Comparison of ENCODE assay signal across 8 mouse cellular contexts in the genomic region with DNA sequence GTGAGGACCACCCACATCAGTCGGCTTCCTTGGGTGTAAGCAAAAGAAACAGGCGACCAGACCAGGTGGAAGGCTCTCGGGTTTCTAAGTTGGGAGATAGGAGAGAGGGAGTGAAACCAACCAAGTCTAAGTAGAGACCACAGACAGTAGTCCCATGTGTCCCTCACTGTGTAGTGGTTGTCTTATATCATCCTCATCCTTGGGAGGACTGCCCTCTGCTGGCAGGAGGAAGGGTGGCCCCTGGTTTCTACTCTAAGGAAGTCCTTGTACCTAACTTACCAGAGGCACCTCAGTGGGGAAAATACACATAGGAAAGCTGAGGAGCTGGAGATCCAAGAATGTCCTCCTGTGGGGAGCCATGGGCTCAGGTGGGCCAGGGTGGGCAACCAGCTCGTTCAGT. TPM values are rescaled to one million over a fixed set of nuclear protein-coding genes. Genes with fewer than 3 reads are reported as not detected.
DNase-seq lines count a peak whose midpoint lies in the region; ATAC-seq and TF ChIP-seq lines count a peak whose summit lies in the region.
"Had no signal": no experiment of that assay in that cellular context is flagged by ENCODE, and none has a peak within 500 bp of the region (broad histone marks: within the 10 kb centered on the region; RNA-seq: fewer than 3 reads in every experiment).

No protein-coding gene starts in this region.

- no peaks in the 10 kb centered on the region for H3K9me3 ChIP-seq in CH12.LX (replicated peaks; ENCODE audit: low read length)

- dilution Hi-C loops in CH12.LX (cut with MboI; ENCODE audit: extremely low pct_ligation_motif_present, extremely low pct_unique_long_range_greater_than_20kb, low sequenced_read_pairs), result no loop called here

- 31% methylated on average over 4 of the region's 4 CpGs for WGBS in small intestine, adult 2 months

- no peak overlapping the region for H3K27ac ChIP-seq in CH12.LX (ENCODE audit: insufficient read depth, low read depth)
- no peak overlapping the region for H3K27ac ChIP-seq in layer of hippocampus, adult 2 months
- H3K27ac ChIP-seq in small intestine, adult 2 months (ENCODE audit: insufficient read depth, low read depth, low read length), result no peak overlapping the region

- peak; percentile 81 for TF ChIP-seq RAD21 in CH12.LX (IDR thresholded peaks at IDR 0.05; ENCODE audit: low read depth, low read length)

- DNase-seq in CH12.LX (ENCODE audit: extremely low read depth), result peak; percentile 60
- DNase-seq in Muller cell, postnatal 12 days (ENCODE audit: inconsistent ontology term), result peak; percentile 76
- peak; percentile 38 to 47 for DNase-seq in cerebellum, postnatal 36 days
- peak; percentile 65 to 74 for DNase-seq in layer of hippocampus, adult 2 months (ENCODE audit: low spot score in 2 of 2)
- peak; percentile 67 for DNase-seq in lung, postnatal 14 days

- H3K4me2 ChIP-seq in CH12.LX (ENCODE audit: insufficient read depth, low read depth, poor library complexity, severe bottlenecking), result no peak overlapping the region

- H3K4me3 ChIP-seq in CH12.LX (replicated peaks in 1 of 3; ENCODE audit: low read depth in 2 of 3, low read length in 2 of 3, poor library complexity in 1 of 3), result no peak overlapping the region
- no peak overlapping the region for H3K4me3 ChIP-seq in layer of hippocampus, adult 2 months
- H3K4me3 ChIP-seq in small intestine, adult 2 months (ENCODE audit: low read depth, low read length), result no peak overlapping the region

- H3K27me3 ChIP-seq in CH12.LX (replicated peaks), result peaks cover 87% of the 10 kb centered on the region
- H3K27me3 ChIP-seq in small intestine, adult 2 months (ENCODE audit: control insufficient read depth, insufficient read depth, low read length), result no peaks in the 10 kb centered on the region

- no peak for TF ChIP-seq EP300 in CH12.LX (IDR thresholded peaks at IDR 0.05; ENCODE audit: low read length)

- H3K79me2 ChIP-seq in CH12.LX (replicated peaks; ENCODE audit: control insufficient read depth, extremely low read depth, insufficient read depth, poor library complexity, severe bottlenecking), result no peaks in the 10 kb centered on the region

- TF ChIP-seq CTCF in CH12.LX (conservative IDR thresholded peaks at IDR 0.05 in 1 of 2, IDR thresholded peaks at IDR 0.05 in 1 of 2; ENCODE audit: low read depth in 2 of 2, low read length in 2 of 2), result peak; percentile 80 to 88
- peak; percentile 84 for TF ChIP-seq CTCF in layer of hippocampus, adult 2 months (conservative IDR thresholded peaks at IDR 0.05)
- peak; percentile 51; the same call in 1 of the 2 replicates for TF ChIP-seq CTCF in small intestine, adult 2 months (IDR thresholded peaks at IDR 0.05; ENCODE audit: extremely low read depth, insufficient read length, insufficient replicate concordance, low read depth, low read length)

- in situ Hi-C loops in CH12.LX (cut with MboI; ENCODE audit: low pct_ligation_motif_present, low pct_unique_long_range_greater_than_20kb, low sequenced_read_pairs), result loop anchor here (25.0 kb wide), 1 partner anchor 279 kb away; no protein-coding TSS in a partner anchor

- H3K9ac ChIP-seq in CH12.LX (ENCODE audit: insufficient read depth, low read depth), result no peak overlapping the region

- H3K36me3 ChIP-seq in CH12.LX (replicated peaks in 1 of 2; ENCODE audit: control insufficient read depth in 1 of 2, insufficient read depth in 1 of 2, low read length in 1 of 2), result no peaks in the 10 kb centered on the region
- no peaks in the 10 kb centered on the region for H3K36me3 ChIP-seq in small intestine, adult 2 months (ENCODE audit: control insufficient read depth, insufficient read depth, low read length)

- TF ChIP-seq POLR2A in CH12.LX (IDR thresholded peaks at IDR 0.05; ENCODE audit: low read depth, low read length), result no peak
- TF ChIP-seq POLR2A in small intestine, adult 2 months (IDR thresholded peaks at IDR 0.05; ENCODE audit: low read depth, low read length), result no peak

- ATAC-seq in hematopoietic stem cell, adult 5-6 weeks (replicated peaks in 1 of 2; ENCODE audit: insufficient read depth in 1 of 2, low FRiP score in 2 of 2, low TSS enrichment in 1 of 2, low read depth in 1 of 2, poor library complexity in 2 of 2, severe bottlenecking in 2 of 2), result peak; percentile 40 to 63; a peak in 1 of 4 replicates

- H3K4me1 ChIP-seq in CH12.LX (ENCODE audit: control insufficient read depth in 1 of 2, insufficient read depth in 2 of 2), result no peaks in the 10 kb centered on the region
- H3K4me1 ChIP-seq in small intestine, adult 2 months (ENCODE audit: control insufficient read depth, insufficient read depth, insufficient read length, low read length), result no peaks in the 10 kb centered on the region

TF ChIP-seq in CH12.LX, 34 proteins besides CTCF, POLR2A, EP300 and RAD21:
- TF ChIP-seq SMC3 (IDR thresholded peaks at IDR 0.05; ENCODE audit: low read depth, low read length), result peak; percentile 89
- TF ChIP-seq UBTF (IDR thresholded peaks at IDR 0.05; ENCODE audit: low read depth, low read length), result no peak
- no peak for TF ChIP-seq JUN (IDR thresholded peaks at IDR 0.05; ENCODE audit: insufficient read depth, low read depth, low read length)

RNA-seq across cellular contexts. Expression of a gene that starts 23.8 kb away (rescaled TPM):
- total RNA-seq in CH12.LX (2012; rRNA removed), result not detected in 2 replicates
- not detected in 2 replicates for total RNA-seq in CH12.LX (2014; rRNA removed)
- polyA plus RNA-seq in CH12.LX (2012; ENCODE audit: insufficient read length, low read depth), result not detected in 2 replicates
- total RNA-seq in hematopoietic stem cell, adult 5-6 weeks (2017), result not detected in 2 replicates
- total RNA-seq in layer of hippocampus, adult 2 months (2021), result not detected
- polyA plus RNA-seq in small intestine, adult 2 months (2012; rRNA removed), result 0.04 TPM in 1 of 2 replicates, not detected in the other
- polyA plus RNA-seq: large intestine, adult 2 months had no signal

RNA-seq across cellular contexts. Expression of a gene that starts 44.5 kb away (rescaled TPM):
- total RNA-seq in CH12.LX (2012; rRNA removed), result 0.04 TPM in 1 of 2 replicates, not detected in the other
- not detected in 2 replicates for total RNA-seq in CH12.LX (2014; rRNA removed)
- not detected in 2 replicates for polyA plus RNA-seq in CH12.LX (2012; ENCODE audit: insufficient read length, low read depth)
- total RNA-seq in hematopoietic stem cell, adult 5-6 weeks (2017), result not detected in 2 replicates
- under 1 TPM in 1 of 2 experiments, not detected in 1; 0.20 TPM for total RNA-seq in layer of hippocampus, adult 2 months (2021)
- polyA plus RNA-seq in small intestine, adult 2 months (2012; rRNA removed), result 0.15 and 0.25 TPM in 2 replicates
